Mouse (Mus musculus) heart, embryonic 11.5 days (tissue): ENCODE measurements around the gene Ptk7. TPM values are rescaled to one million over a fixed set of nuclear protein-coding genes. Genes with fewer than 3 reads are reported as not detected.

Source experiments
- ATAC-seq: fragments of 200-750 bp; cut with Nextera tagmentation; replicated peaks from 2 replicates; pipeline ENCODE4 v1.8.0; 2017; ENCODE audit warnings: moderate library complexity; ENCODE audit not compliant: insufficient number of reproducible peaks, low FRiP score, low TSS enrichment
- H3K27ac ChIP-seq: fragments of 300-500 bp; sonication (generic); 2 replicates; pipeline ENCODE4 v1.5.1; 2014; ENCODE audit warnings: mild to moderate bottlenecking, low read depth, low read length
- H3K27me3 ChIP-seq: fragments of 300-500 bp; sonication (generic); 2 replicates; pipeline ENCODE4 v1.6.1; 2014; ENCODE audit warnings: mild to moderate bottlenecking, low read length, mixed read lengths; ENCODE audit not compliant: control insufficient read depth, insufficient read depth
- H3K36me3 ChIP-seq: fragments of 300-500 bp; sonication (generic); 2 replicates; pipeline ENCODE4 v1.6.1; 2014; ENCODE audit warnings: mild to moderate bottlenecking, low read length, moderate library complexity, mixed read lengths; ENCODE audit not compliant: control insufficient read depth, insufficient read depth
- H3K4me1 ChIP-seq: fragments of 300-500 bp; sonication (generic); 2 replicates; pipeline ENCODE4 v1.6.1; 2014; ENCODE audit warnings: low read length; ENCODE audit not compliant: control insufficient read depth, insufficient read depth
- H3K4me2 ChIP-seq: fragments of 300-500 bp; sonication (generic); 2 replicates; pipeline ENCODE4 v1.6.1; 2014; ENCODE audit warnings: mild to moderate bottlenecking, moderate library complexity
- H3K4me3 ChIP-seq: fragments of 300-500 bp; sonication (generic); 2 replicates; pipeline ENCODE4 v1.5.1; 2014; ENCODE audit warnings: low read depth, low read length
- H3K9ac ChIP-seq: fragments of 300-500 bp; sonication (generic); 2 replicates; pipeline ENCODE4 v1.6.1; 2014; ENCODE audit warnings: mild to moderate bottlenecking, low read depth, low read length, moderate library complexity
- H3K9me3 ChIP-seq: fragments of 300-500 bp; sonication (generic); replicated peaks from 2 replicates; pipeline ENCODE4 v1.6.1; 2016; ENCODE audit warnings: low read length; ENCODE audit not compliant: control insufficient read depth
- WGBS: fragments of 180-500 bp; shearing (Covaris S2); extraction: QIAGEN DNeasy Blood & Tissue Kit; methylation state at CpG from one replicate; pipeline ENCODE4 v1.1.7; 2014; ENCODE audit not compliant: insufficient replicate concordance; 5-methylcytosine and 5-hydroxymethylcytosine counted together
- polyA plus RNA-seq: library from polyadenylated mRNA; unstranded; fragments of >200 nt; fragmentation: Nextera tagmentation; extraction: Ambion mirVana; gene quantifications from 2 replicates; pipeline ENCODE4 v1.2.1, GENCODE M21; 2014

The Ptk7 gene
- polyA plus RNA-seq, 1 experiment from 2014 or later = 18.8 TPM

- Histone ChIP-seq H3K4me2 (peak overlapping the region; percentile 53), H3K27ac (peak overlapping the region; percentile 96), H3K9ac (peak overlapping the region; percentile 66), H3K4me1 (peaks cover 82% of the 10 kb centered on the region), H3K27me3 (no peaks in the 10 kb centered on the region), H3K9me3 (no peaks in the 10 kb centered on the region), H3K36me3 (no peaks in the 10 kb centered on the region), H3K4me3 (no peak overlapping the region)
- ATAC-seq = no peak
- WGBS = 12% methylated on average over 27 of the region's 27 CpGs
Observed at GRCm38 (mm10) chr17:46618769-46619682, 10.3 kb downstream of the Ptk7 start.

GRCm38 (mm10) chr17:46618394-46618768, 10.9 kb downstream of the Ptk7 start:
- Histone ChIP-seq H3K9ac (peak overlapping the region; percentile 66), H3K9me3 (no peaks in the 10 kb centered on the region), H3K4me1 (peaks cover 82% of the 10 kb centered on the region), H3K36me3 (no peaks in the 10 kb centered on the region), H3K27ac (peak overlapping the region; percentile 96), H3K4me3 (peak overlapping the region; percentile 4), H3K4me2 (peak overlapping the region; percentile 53), H3K27me3 (no peaks in the 10 kb centered on the region)
- WGBS = 5% methylated on average over 6 of the region's 6 CpGs
- ATAC-seq = no peak

GRCm38 (mm10) chr17:46617799-46618198, 11.5 kb downstream of the Ptk7 start:
- ATAC-seq = no peak
- Histone ChIP-seq H3K9me3 (no peaks in the 10 kb centered on the region), H3K27me3 (no peaks in the 10 kb centered on the region), H3K9ac (peak overlapping the region; percentile 52), H3K4me2 (peak overlapping the region; percentile 53), H3K4me3 (peak overlapping the region; percentile 4; the same call in 1 of the 2 replicates), H3K36me3 (no peaks in the 10 kb centered on the region), H3K4me1 (peaks cover 82% of the 10 kb centered on the region), H3K27ac (peak overlapping the region; percentile 96)
- WGBS = 50% methylated on average over 12 of the region's 12 CpGs

- no peak for ATAC-seq
- no peak overlapping the region for H3K9ac ChIP-seq
- peaks cover 56% of the 10 kb centered on the region for H3K4me1 ChIP-seq
- peak overlapping the region; percentile 57; the same call in 1 of the 2 replicates for H3K27ac ChIP-seq
- no peak overlapping the region for H3K4me2 ChIP-seq
- H3K27me3 ChIP-seq = no peaks in the 10 kb centered on the region
- no peak overlapping the region for H3K4me3 ChIP-seq
- no peaks in the 10 kb centered on the region for H3K9me3 ChIP-seq
- no peaks in the 10 kb centered on the region; the same call in 1 of the 2 replicates for H3K36me3 ChIP-seq
- WGBS = 49% methylated on average over 3 of the region's 3 CpGs
Observed at GRCm38 (mm10) chr17:46613229-46613628, 16.1 kb downstream of the Ptk7 start.

- 35% methylated on average over 4 of the region's 4 CpGs for WGBS
- Histone ChIP-seq H3K4me1 (peaks cover 52% of the 10 kb centered on the region), H3K9ac (0 out of 2 replicates have a peak overlapping the region, but pooled peaks have one; percentile 16), H3K27ac (peak overlapping the region; percentile 57; the same call in 1 of the 2 replicates), H3K36me3 (no peaks in the 10 kb centered on the region; the same call in 1 of the 2 replicates), H3K27me3 (no peaks in the 10 kb centered on the region), H3K9me3 (no peaks in the 10 kb centered on the region), H3K4me3 (no peak overlapping the region), H3K4me2 (no peak overlapping the region)
- no peak for ATAC-seq
Observed at GRCm38 (mm10) chr17:46612820-46613219, 16.5 kb downstream of the Ptk7 start.

- H3K4me1 ChIP-seq = peaks cover 45% of the 10 kb centered on the region
- no peak overlapping the region for H3K4me2 ChIP-seq
- no peak overlapping the region for H3K27ac ChIP-seq
- no peak for ATAC-seq
- H3K36me3 ChIP-seq = no peaks in the 10 kb centered on the region; the same call in 1 of the 2 replicates
- no peak overlapping the region for H3K4me3 ChIP-seq
- 57% methylated on average over 2 of the region's 2 CpGs for WGBS
- no peak overlapping the region for H3K9ac ChIP-seq
- no peaks in the 10 kb centered on the region for H3K27me3 ChIP-seq
- no peaks in the 10 kb centered on the region for H3K9me3 ChIP-seq
Observed at GRCm38 (mm10) chr17:46612189-46612588, 17.1 kb downstream of the Ptk7 start.

GRCm38 (mm10) chr17:46611316-46611715, 18.0 kb downstream of the Ptk7 start:
- ATAC-seq = no peak
- 88% methylated on average over 6 of the region's 6 CpGs for WGBS
- Histone ChIP-seq H3K9ac (no peak overlapping the region), H3K4me1 (peaks cover 37% of the 10 kb centered on the region), H3K4me2 (no peak overlapping the region), H3K27ac (no peak overlapping the region), H3K9me3 (no peaks in the 10 kb centered on the region), H3K27me3 (no peaks in the 10 kb centered on the region), H3K4me3 (no peak overlapping the region), H3K36me3 (no peaks in the 10 kb centered on the region; the same call in 1 of the 2 replicates)

GRCm38 (mm10) chr17:46609721-46610514, 19.4 kb downstream of the Ptk7 start:
- Histone ChIP-seq H3K4me1 (peaks cover 37% of the 10 kb centered on the region), H3K4me3 (no peak overlapping the region), H3K36me3 (no peaks in the 10 kb centered on the region; the same call in 1 of the 2 replicates), H3K9ac (no peak overlapping the region), H3K9me3 (no peaks in the 10 kb centered on the region), H3K27ac (peak overlapping the region; percentile 25), H3K4me2 (peak overlapping the region; percentile 7), H3K27me3 (no peaks in the 10 kb centered on the region)
- 53% methylated on average over 15 of the region's 15 CpGs for WGBS
- ATAC-seq = 0 out of 2 replicates have a peak, but pooled peaks have one; percentile 69
